Mouse (Mus musculus): Measurements from ENCODE around the gene Zfp105. TPM values are rescaled to one million over a fixed set of nuclear protein-coding genes. Genes with fewer than 3 reads are reported as not detected.

Zfp105 gene
- polyA plus RNA-seq (2015; fragmentation: Nextera tagmentation; extraction: Ambion mirVana) = 9.1 TPM in 2 replicates

GRCm38 (mm10) chr9:122922936-122923381 is at the start of gene Zfp105:
Gene Zfp105 (plus strand): TSS chr9:122923072.

GRCm38 (mm10) chr9:122885385-122885784 is 37.5 kb upstream of the Zfp105 start, which contains the start of gene Zkscan7:
Gene Zkscan7 (plus strand): TSS chr9:122885685.

GRCm38 (mm10) chr9:122950643-122951475 is 28.0 kb downstream of the Zfp105 start, which contains the start of the genes 1110059G10Rik and Kif15:
Gene 1110059G10Rik (minus strand): TSS chr9:122951000.
Gene Kif15 (plus strand): TSS chr9:122951046.

Other genes starting within 250 kb of the Zfp105 start
- 0.03 and 0.05 TPM in 2 replicates for gene Topaz1, start 175.7 kb upstream of the Zfp105 start, polyA plus RNA-seq (2015; fragmentation: Nextera tagmentation; extraction: Ambion mirVana)
- 7.0 and 9.1 TPM in 2 replicates for gene Tcaim, start 117.5 kb upstream of the Zfp105 start, polyA plus RNA-seq (2015; fragmentation: Nextera tagmentation; extraction: Ambion mirVana)
- gene Gm35549, start 79.0 kb upstream of the Zfp105 start, polyA plus RNA-seq (2015; fragmentation: Nextera tagmentation; extraction: Ambion mirVana) = 0.47 TPM in 1 of 2 replicates, not detected in the other
- gene Zfp445, start 57.1 kb upstream of the Zfp105 start, polyA plus RNA-seq (2015; fragmentation: Nextera tagmentation; extraction: Ambion mirVana) = 18.7 and 29.7 TPM in 2 replicates
- gene Zkscan7, start 37.4 kb upstream of the Zfp105 start, polyA plus RNA-seq (2015; fragmentation: Nextera tagmentation; extraction: Ambion mirVana) = 3.0 and 3.9 TPM in 2 replicates
- 53.2 and 60.2 TPM in 2 replicates for gene 1110059G10Rik, start 27.9 kb downstream of the Zfp105 start, polyA plus RNA-seq (2015; fragmentation: Nextera tagmentation; extraction: Ambion mirVana)
- gene Kif15, start 28.0 kb downstream of the Zfp105 start, polyA plus RNA-seq (2015; fragmentation: Nextera tagmentation; extraction: Ambion mirVana) = 7.9 and 11.4 TPM in 2 replicates
- gene Tmem42, start 98.3 kb downstream of the Zfp105 start, polyA plus RNA-seq (2015; fragmentation: Nextera tagmentation; extraction: Ambion mirVana) = 43.7 and 50.4 TPM in 2 replicates
- gene Tgm4, start 111.7 kb downstream of the Zfp105 start, polyA plus RNA-seq (2015; fragmentation: Nextera tagmentation; extraction: Ambion mirVana) = 0.49 and 0.90 TPM in 2 replicates
- 39.8 and 66.9 TPM in 2 replicates for gene Zdhhc3, start 190.1 kb downstream of the Zfp105 start, polyA plus RNA-seq (2015; fragmentation: Nextera tagmentation; extraction: Ambion mirVana)
- gene Exosc7, start 190.1 kb downstream of the Zfp105 start, polyA plus RNA-seq (2015; fragmentation: Nextera tagmentation; extraction: Ambion mirVana) = 83.0 and 93.8 TPM in 2 replicates
- 28.7 and 34.3 TPM in 2 replicates for gene Clec3b, start 227.9 kb downstream of the Zfp105 start, polyA plus RNA-seq (2015; fragmentation: Nextera tagmentation; extraction: Ambion mirVana)